Mouse (Mus musculus) kidney, adult 2 months (tissue): ENCODE data around the gene 4931406P16Rik.

Source experiments
- CTCF ChIP-seq: fragments of 200-500 bp; conservative IDR thresholded peaks from 2 replicates; pipeline ENCODE4 v1.5.1; 2011; ENCODE audit warnings: low read depth, mild to moderate bottlenecking, control low read depth, low read length, moderate library complexity, mixed read lengths; ENCODE audit not compliant: insufficient read depth, insufficient read length
- POLR2A ChIP-seq: fragments of 200-500 bp; IDR thresholded peaks from one replicate; pipeline ENCODE4 v1.6.1; 2011; ENCODE audit warnings: low read depth, low read length, control low read depth

- TF ChIP-seq POLR2A, result no peak
- TF ChIP-seq CTCF, result no peak
Observed at GRCm38 (mm10) chr7:34189376-34189989, 123.9 kb downstream of the 4931406P16Rik start.
